Mouse (Mus musculus) midbrain, postnatal 0 days (tissue): ENCODE results near the gene 3110082J24Rik. TPM values are rescaled to one million over a fixed set of nuclear protein-coding genes. Genes with fewer than 3 reads are reported as not detected.

ENCODE experiments used
- ATAC-seq: fragments of 200-750 bp; cut with Nextera tagmentation; 2 replicates; pipeline ENCODE4 v1.8.0; 2017; ENCODE audit warnings: moderate number of reproducible peaks, mild to moderate bottlenecking, moderate TSS enrichment, moderate library complexity; ENCODE audit not compliant: low FRiP score
- DNase-seq: peaks from one replicate; pipeline ENCODE4 v3.0.0-alpha.2; 2015; ENCODE audit warnings: low spot score
- H3K27ac ChIP-seq: fragments of 300-500 bp; sonication (generic); 2 replicates; pipeline ENCODE4 v1.5.1; 2014; ENCODE audit warnings: low read depth, mild to moderate bottlenecking, low read length, mixed read lengths
- H3K27me3 ChIP-seq: fragments of 300-500 bp; sonication (generic); 2 replicates; pipeline ENCODE4 v1.6.1; 2014; ENCODE audit warnings: low read length, control low read depth, mixed read lengths; ENCODE audit not compliant: insufficient read depth
- H3K36me3 ChIP-seq: fragments of 300-500 bp; sonication (generic); 2 replicates; pipeline ENCODE4 v1.6.1; 2014; ENCODE audit warnings: low read length, control low read depth, mixed read lengths; ENCODE audit not compliant: insufficient read depth
- H3K4me1 ChIP-seq: fragments of 300-500 bp; sonication (generic); 2 replicates; pipeline ENCODE4 v1.6.1; 2014; ENCODE audit warnings: mild to moderate bottlenecking, control low read depth, antibody characterized with exemption, low read length, mixed read lengths; ENCODE audit not compliant: insufficient read depth
- H3K4me2 ChIP-seq: fragments of 300-500 bp; sonication (generic); 2 replicates; pipeline ENCODE4 v1.6.1; 2014; ENCODE audit warnings: low read depth, mild to moderate bottlenecking, low read length, mixed read lengths; ENCODE audit not compliant: poor library complexity, severe bottlenecking
- H3K4me3 ChIP-seq: fragments of 300-500 bp; sonication (generic); 2 replicates; pipeline ENCODE4 v1.5.1; 2014; ENCODE audit warnings: low read depth, mild to moderate bottlenecking, low read length, moderate library complexity
- H3K9ac ChIP-seq: fragments of 300-500 bp; sonication (generic); replicated peaks from 2 replicates; pipeline ENCODE4 v1.6.1; 2014; ENCODE audit warnings: mild to moderate bottlenecking, low read length, moderate library complexity, mixed read lengths; ENCODE audit not compliant: poor library complexity, severe bottlenecking
- H3K9me3 ChIP-seq: fragments of 300-500 bp; sonication (generic); 2 replicates; pipeline ENCODE4 v1.6.1; 2016; ENCODE audit warnings: low read length, control low read depth
- CTCF ChIP-seq: IDR thresholded peaks from 2 replicates; pipeline ENCODE4 v1.5.1; 2016; ENCODE audit warnings: antibody characterized with exemption, mild to moderate bottlenecking
- WGBS: fragments of 180-500 bp; shearing (Covaris S2); extraction: QIAGEN DNeasy Blood & Tissue Kit; methylation state at CpG from one replicate; pipeline ENCODE4 v1.1.7; 2014; 5-methylcytosine and 5-hydroxymethylcytosine counted together
- polyA plus RNA-seq: library from polyadenylated mRNA; unstranded; fragments of >200 nt; fragmentation: Nextera tagmentation; extraction: Ambion mirVana; gene quantifications from 2 replicates; pipeline ENCODE4 v1.2.1, GENCODE M21; 2015
- total RNA-seq: library from RNA; depleted of rRNA; stranded (reverse); fragments of >200 nt; gene quantifications from 2 replicates; pipeline ENCODE4 v1.2.3, GENCODE M21; 2014; rRNA removed

The 3110082J24Rik gene
- total RNA-seq (3.3 and 4.3 TPM in 2 replicates), polyA plus RNA-seq (2.6 and 3.8 TPM in 2 replicates)

- Histone ChIP-seq H3K4me3 (peak within 1 kb of the TSS; percentile 56), H3K4me2 (peak within 1 kb of the TSS; percentile 99), H3K27ac (peak within 1 kb of the TSS; percentile 70), H3K9me3 (no peaks in the 10 kb centered on the region), H3K9ac (peak within 1 kb of the TSS; percentile 65), H3K27me3 (no peaks in the 10 kb centered on the region), H3K36me3 (no peaks in the 10 kb centered on the region), H3K4me1 (peaks cover 9% of the 10 kb centered on the region; the same call in 1 of the 2 replicates)
- TF ChIP-seq CTCF, result no peak
- DNase-seq, result peak; percentile 79
- 2% methylated on average over 29 of the region's 29 CpGs for WGBS
- ATAC-seq, result peak; percentile 58
These were observed at the start of gene 3110082J24Rik for GRCm38 (mm10) chr5:30105668-30106300. 3110082J24Rik (minus strand) TSS chr5:30106086.

GRCm38 (mm10) chr5:30155395-30155792 lies 49.5 kb upstream of the 3110082J24Rik start:
- Histone ChIP-seq H3K9me3 (no peaks in the 10 kb centered on the region), H3K27me3 (no peaks in the 10 kb centered on the region), H3K36me3 (no peaks in the 10 kb centered on the region), H3K4me1 (peaks cover 5% of the 10 kb centered on the region; the same call in 1 of the 2 replicates), H3K27ac (peak overlapping the region; percentile 92), H3K4me2 (peak overlapping the region; percentile 71), H3K9ac (peak overlapping the region; percentile 75), H3K4me3 (peak overlapping the region; percentile 71)
- ATAC-seq (peak; percentile 56), DNase-seq (no peak)
- TF ChIP-seq CTCF, result no peak; the same call in 1 of the 2 replicates
- WGBS, result under 1% methylated on average over 31 of the region's 31 CpGs

GRCm38 (mm10) chr5:30154474-30155394 lies 48.8 kb upstream of the 3110082J24Rik start, which contains the start of the genes Hadha and Hadhb:
Hadha (minus strand) TSS chr5:30155162.
Hadhb (plus strand) TSS chr5:30155248.
- H3K9ac ChIP-seq, result peak within 1 kb of the TSS; percentile 75
- H3K4me2 ChIP-seq, result peak within 1 kb of the TSS; percentile 71
- H3K4me3 ChIP-seq, result peak within 1 kb of the TSS; percentile 71
- ATAC-seq, result peak; percentile 89
- H3K36me3 ChIP-seq, result no peaks in the 10 kb centered on the region
- peak; percentile 25; the same call in 1 of the 2 replicates for TF ChIP-seq CTCF
- H3K4me1 ChIP-seq, result peaks cover 5% of the 10 kb centered on the region; the same call in 1 of the 2 replicates
- under 1% methylated on average over 53 of the region's 53 CpGs for WGBS
- H3K9me3 ChIP-seq, result no peaks in the 10 kb centered on the region
- H3K27ac ChIP-seq, result peak within 1 kb of the TSS; percentile 92
- DNase-seq, result peak; percentile 90
- no peaks in the 10 kb centered on the region for H3K27me3 ChIP-seq

GRCm38 (mm10) chr5:30154013-30154412 lies 48.1 kb upstream of the 3110082J24Rik start:
- no peaks in the 10 kb centered on the region for H3K36me3 ChIP-seq
- no peaks in the 10 kb centered on the region for H3K27me3 ChIP-seq
- peak; percentile 52 for DNase-seq
- peak overlapping the region; percentile 71 for H3K4me3 ChIP-seq
- no peak for ATAC-seq
- H3K9ac ChIP-seq, result peak overlapping the region; percentile 75
- 20% methylated on average over 4 of the region's 4 CpGs for WGBS
- peak overlapping the region; percentile 71 for H3K4me2 ChIP-seq
- TF ChIP-seq CTCF, result no peak
- no peak overlapping the region for H3K27ac ChIP-seq
- peaks cover 5% of the 10 kb centered on the region; the same call in 1 of the 2 replicates for H3K4me1 ChIP-seq
- no peaks in the 10 kb centered on the region for H3K9me3 ChIP-seq

GRCm38 (mm10) chr5:30153222-30153621 lies 47.3 kb upstream of the 3110082J24Rik start:
- WGBS, result 95% methylated on average over 2 of the region's 2 CpGs
- H3K4me1 ChIP-seq, result peaks cover 5% of the 10 kb centered on the region; the same call in 1 of the 2 replicates
- H3K4me3 ChIP-seq, result no peak overlapping the region
- H3K36me3 ChIP-seq, result no peaks in the 10 kb centered on the region
- no peak for DNase-seq
- H3K4me2 ChIP-seq, result no peak overlapping the region
- H3K9me3 ChIP-seq, result no peaks in the 10 kb centered on the region
- no peak for TF ChIP-seq CTCF
- H3K27me3 ChIP-seq, result no peaks in the 10 kb centered on the region
- H3K27ac ChIP-seq, result no peak overlapping the region
- no peak overlapping the region for H3K9ac ChIP-seq
- ATAC-seq, result no peak
